Mouse (Mus musculus) midbrain, postnatal 0 days (tissue): ENCODE results near the gene Arhgap33. TPM values are rescaled to one million over a fixed set of nuclear protein-coding genes. Genes with fewer than 3 reads are reported as not detected.

ENCODE experiments used
- ATAC-seq: fragments of 200-750 bp; cut with Nextera tagmentation; 2 replicates; pipeline ENCODE4 v1.8.0; 2017; ENCODE audit warnings: moderate number of reproducible peaks, mild to moderate bottlenecking, moderate TSS enrichment, moderate library complexity; ENCODE audit not compliant: low FRiP score
- DNase-seq: peaks from one replicate; pipeline ENCODE4 v3.0.0-alpha.2; 2015; ENCODE audit warnings: low spot score
- H3K27ac ChIP-seq: fragments of 300-500 bp; sonication (generic); 2 replicates; pipeline ENCODE4 v1.5.1; 2014; ENCODE audit warnings: low read depth, mild to moderate bottlenecking, low read length, mixed read lengths
- H3K27me3 ChIP-seq: fragments of 300-500 bp; sonication (generic); 2 replicates; pipeline ENCODE4 v1.6.1; 2014; ENCODE audit warnings: low read length, control low read depth, mixed read lengths; ENCODE audit not compliant: insufficient read depth
- H3K36me3 ChIP-seq: fragments of 300-500 bp; sonication (generic); 2 replicates; pipeline ENCODE4 v1.6.1; 2014; ENCODE audit warnings: low read length, control low read depth, mixed read lengths; ENCODE audit not compliant: insufficient read depth
- H3K4me1 ChIP-seq: fragments of 300-500 bp; sonication (generic); 2 replicates; pipeline ENCODE4 v1.6.1; 2014; ENCODE audit warnings: mild to moderate bottlenecking, control low read depth, antibody characterized with exemption, low read length, mixed read lengths; ENCODE audit not compliant: insufficient read depth
- H3K4me2 ChIP-seq: fragments of 300-500 bp; sonication (generic); 2 replicates; pipeline ENCODE4 v1.6.1; 2014; ENCODE audit warnings: low read depth, mild to moderate bottlenecking, low read length, mixed read lengths; ENCODE audit not compliant: poor library complexity, severe bottlenecking
- H3K4me3 ChIP-seq: fragments of 300-500 bp; sonication (generic); 2 replicates; pipeline ENCODE4 v1.5.1; 2014; ENCODE audit warnings: low read depth, mild to moderate bottlenecking, low read length, moderate library complexity
- H3K9ac ChIP-seq: fragments of 300-500 bp; sonication (generic); replicated peaks from 2 replicates; pipeline ENCODE4 v1.6.1; 2014; ENCODE audit warnings: mild to moderate bottlenecking, low read length, moderate library complexity, mixed read lengths; ENCODE audit not compliant: poor library complexity, severe bottlenecking
- H3K9me3 ChIP-seq: fragments of 300-500 bp; sonication (generic); 2 replicates; pipeline ENCODE4 v1.6.1; 2016; ENCODE audit warnings: low read length, control low read depth
- CTCF ChIP-seq: IDR thresholded peaks from 2 replicates; pipeline ENCODE4 v1.5.1; 2016; ENCODE audit warnings: antibody characterized with exemption, mild to moderate bottlenecking
- WGBS: fragments of 180-500 bp; shearing (Covaris S2); extraction: QIAGEN DNeasy Blood & Tissue Kit; methylation state at CpG from one replicate; pipeline ENCODE4 v1.1.7; 2014; 5-methylcytosine and 5-hydroxymethylcytosine counted together
- polyA plus RNA-seq: library from polyadenylated mRNA; unstranded; fragments of >200 nt; fragmentation: Nextera tagmentation; extraction: Ambion mirVana; gene quantifications from 2 replicates; pipeline ENCODE4 v1.2.1, GENCODE M21; 2015
- total RNA-seq: library from RNA; depleted of rRNA; stranded (reverse); fragments of >200 nt; gene quantifications from 2 replicates; pipeline ENCODE4 v1.2.3, GENCODE M21; 2014

The Arhgap33 gene
- total and polyA plus RNA-seq, 2 experiments from 2014 or later: 68.2 to 113 TPM

GRCm38 (mm10) chr7:30493401-30493931 lies 41.4 kb downstream of the Arhgap33 start, which contains the start of gene Prodh2:
Prodh2 (plus strand) TSS chr7:30493622.
- DNase-seq (no peak), ATAC-seq (no peak)
- 56% methylated on average over 11 of the region's 11 CpGs for WGBS
- H3K9me3 ChIP-seq: no peaks in the 10 kb centered on the region
- H3K27me3 ChIP-seq: no peaks in the 10 kb centered on the region
- no peak for TF ChIP-seq CTCF
- no peak within 1 kb of the TSS for H3K4me2 ChIP-seq
- H3K9ac ChIP-seq: no peak within 1 kb of the TSS
- no peaks in the 10 kb centered on the region for H3K4me1 ChIP-seq
- H3K36me3 ChIP-seq: no peaks in the 10 kb centered on the region
- no peak within 1 kb of the TSS for H3K4me3 ChIP-seq
- no peak within 1 kb of the TSS for H3K27ac ChIP-seq

GRCm38 (mm10) chr7:30492765-30493164 lies 42.1 kb downstream of the Arhgap33 start:
- no peaks in the 10 kb centered on the region for H3K9me3 ChIP-seq
- H3K4me3 ChIP-seq: no peak overlapping the region
- no peak overlapping the region for H3K4me2 ChIP-seq
- peak; percentile 75 for DNase-seq
- no peaks in the 10 kb centered on the region for H3K27me3 ChIP-seq
- no peak for ATAC-seq
- H3K36me3 ChIP-seq: no peaks in the 10 kb centered on the region
- TF ChIP-seq CTCF: peak; percentile 81
- H3K4me1 ChIP-seq: no peaks in the 10 kb centered on the region
- no peak overlapping the region for H3K9ac ChIP-seq
- WGBS: 14% methylated on average over 4 of the region's 4 CpGs
- no peak overlapping the region for H3K27ac ChIP-seq

DNA sequence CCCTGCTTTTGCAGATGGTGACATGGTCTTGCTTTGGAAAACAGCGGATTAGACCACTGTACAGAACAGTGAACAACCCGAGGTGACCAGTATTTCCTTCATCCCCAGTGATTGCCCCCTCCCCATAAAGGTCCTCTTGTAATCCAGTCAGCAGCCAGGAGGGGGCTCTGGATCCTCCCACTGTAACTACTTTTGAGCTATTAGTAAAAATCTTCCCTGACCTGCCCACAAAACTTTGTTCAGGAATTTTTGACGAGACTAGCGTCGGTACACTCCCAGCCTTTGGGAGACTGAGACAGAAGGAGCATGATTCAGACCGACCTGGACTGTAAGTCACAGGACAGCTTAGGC lies 43.9 kb downstream of the Arhgap33 start:
- Histone ChIP-seq H3K4me3 (no peak overlapping the region), H3K9ac (no peak overlapping the region), H3K9me3 (no peaks in the 10 kb centered on the region), H3K36me3 (no peaks in the 10 kb centered on the region), H3K27ac (no peak overlapping the region), H3K4me1 (no peaks in the 10 kb centered on the region), H3K4me2 (no peak overlapping the region), H3K27me3 (no peaks in the 10 kb centered on the region)
- WGBS: 19% methylated on average over 6 of the region's 6 CpGs
- no peak for DNase-seq
- no peak for ATAC-seq
- TF ChIP-seq CTCF: no peak; the same call in 1 of the 2 replicates

GRCm38 (mm10) chr7:30490251-30490956 lies 44.5 kb downstream of the Arhgap33 start:
- no peaks in the 10 kb centered on the region for H3K9me3 ChIP-seq
- no peak overlapping the region for H3K9ac ChIP-seq
- ATAC-seq: 0 out of 2 replicates have a peak, but pooled peaks have one; percentile 16
- no peaks in the 10 kb centered on the region for H3K4me1 ChIP-seq
- H3K36me3 ChIP-seq: no peaks in the 10 kb centered on the region
- H3K4me3 ChIP-seq: no peak overlapping the region
- H3K4me2 ChIP-seq: no peak overlapping the region
- H3K27me3 ChIP-seq: no peaks in the 10 kb centered on the region
- H3K27ac ChIP-seq: no peak overlapping the region
- 33% methylated on average over 16 of the region's 16 CpGs for WGBS
- DNase-seq: peak; percentile 74
- TF ChIP-seq CTCF: peak; percentile 85

GRCm38 (mm10) chr7:30484250-30484649 lies 50.6 kb downstream of the Arhgap33 start:
- Histone ChIP-seq H3K4me3 (no peak overlapping the region), H3K9me3 (no peaks in the 10 kb centered on the region), H3K27me3 (no peaks in the 10 kb centered on the region), H3K27ac (no peak overlapping the region), H3K4me2 (no peak overlapping the region), H3K36me3 (no peaks in the 10 kb centered on the region), H3K9ac (no peak overlapping the region), H3K4me1 (no peaks in the 10 kb centered on the region)
- DNase-seq (no peak), ATAC-seq (no peak)
- WGBS: 16% methylated on average over 8 of the region's 8 CpGs
- TF ChIP-seq CTCF: no peak
